In genomic region chr2:38064266-38064665, GRCm38 (mm10) we compare ENCODE assay signal across 22 mouse cellular contexts.
DNase-seq lines count a peak whose midpoint lies in the region; ATAC-seq and TF ChIP-seq lines count a peak whose summit lies in the region.
"Had no signal": no experiment of that assay in that cellular context is flagged by ENCODE, and none has a peak within 500 bp of the region (broad histone marks: within the 10 kb centered on the region; RNA-seq: fewer than 3 reads in every experiment).

No protein-coding gene starts in this region.

- H3K4me2 ChIP-seq in myocyte (ENCODE audit: low read depth), result no peak overlapping the region

- TF ChIP-seq POLR2A in myocyte (IDR thresholded peaks at IDR 0.05; ENCODE audit: insufficient read length, low read depth), result no peak

- H3K4me3 ChIP-seq in myocyte, result no peak overlapping the region

- H3ac ChIP-seq in myocyte (ENCODE audit: control insufficient read depth, insufficient read length), result no peak overlapping the region

- H3K27me3 ChIP-seq in myocyte (ENCODE audit: control insufficient read depth, insufficient read depth, insufficient read length), result no peaks in the 10 kb centered on the region
- H3K27me3 ChIP-seq: CH12.LX, Patski had no signal

- no peaks in the 10 kb centered on the region for H3K79me2 ChIP-seq in myocyte (ENCODE audit: control insufficient read depth, insufficient read depth)

- ATAC-seq in megakaryocyte progenitor cell, adult 5-6 weeks (replicated peaks; ENCODE audit: poor library complexity), result peak; percentile 33; the same call in 1 of the 2 replicates
- 0 out of 2 replicates have a peak, but pooled peaks have one; percentile 48 for ATAC-seq in megakaryocyte-erythroid progenitor cell, adult 5-6 weeks (replicated peaks; ENCODE audit: low FRiP score, low TSS enrichment, poor library complexity, severe bottlenecking)
- no peak for ATAC-seq in CD4-positive, CD25-positive, alpha-beta regulatory T cell, adult 4 months
- ATAC-seq: activated CD4-positive, CD25-positive, alpha-beta regulatory T cell, adult 4 months; Patski had no signal

- no peaks in the 10 kb centered on the region for H3K36me3 ChIP-seq in myocyte (ENCODE audit: control insufficient read depth, insufficient read depth)

- peak; percentile 12 for DNase-seq in 416B (ENCODE audit: low read depth)
- DNase-seq in cerebellum, adult 8-10 months, result no peak
- DNase-seq in gastrocnemius, postnatal 14 days, result no peak
- DNase-seq in layer of hippocampus, postnatal 36 days, result no peak
- DNase-seq: adrenal gland, adult 2 months; adrenal gland, adult 8-10 months; adrenal gland, postnatal 10 days; adrenal gland, postnatal 14 days; adrenal gland, postnatal 25 days; adrenal gland, postnatal 36 days; B cell, adult 2 months; cerebellum, adult 11 months; cerebellum, adult 11-12 months; cerebellum, adult 18-20 months; cerebellum, adult 2 months had no signal

- intact Hi-C loops in gastrocnemius, postnatal 14 days (cut with DNase I; ENCODE audit: low total_unique reads), result no loop called here

TF ChIP-seq in myocyte, 11 proteins besides CTCF, POLR2A, EP300 and RAD21:
- TF ChIP-seq MYOG (IDR thresholded peaks at IDR 0.05; ENCODE audit: control insufficient read depth in 1 of 3, insufficient read depth in 1 of 3, insufficient read length in 2 of 3, low read depth in 2 of 3), result peak in 1 of 3 experiments; percentile 15
- peak; percentile 19 for TF ChIP-seq TCF12 (IDR thresholded peaks at IDR 0.05; ENCODE audit: insufficient read depth, poor library complexity, severe bottlenecking)
- peak; percentile 70 to 84 (median 79) for TF ChIP-seq MYOD1 (IDR thresholded peaks at IDR 0.05; ENCODE audit: control insufficient read depth in 1 of 3, insufficient read length in 2 of 3, low read depth in 2 of 3)
- no peak for TF ChIP-seq E2F4 (IDR thresholded peaks at IDR 0.05; ENCODE audit: insufficient read depth)
